Mouse (Mus musculus) limb, embryonic 13.5 days (tissue): ENCODE data around the gene Opalin. TPM values are rescaled to one million over a fixed set of nuclear protein-coding genes. Genes with fewer than 3 reads are reported as not detected.

ENCODE experiments used
- ATAC-seq: fragments of 200-750 bp; cut with Nextera tagmentation; 2 replicates; pipeline ENCODE4 v1.8.0; 2017; ENCODE audit warnings: low read depth, moderate number of reproducible peaks, moderate TSS enrichment; ENCODE audit not compliant: low FRiP score
- H3K27ac ChIP-seq: fragments of 300-500 bp; sonication (generic); 2 replicates; pipeline ENCODE4 v1.5.1; 2015; ENCODE audit warnings: inconsistent platforms, mild to moderate bottlenecking, moderate library complexity
- H3K27me3 ChIP-seq: fragments of 300-500 bp; sonication (generic); 2 replicates; pipeline ENCODE4 v1.6.1; 2015; ENCODE audit warnings: mild to moderate bottlenecking, inconsistent platforms
- H3K36me3 ChIP-seq: fragments of 300-500 bp; sonication (generic); 2 replicates; pipeline ENCODE4 v1.6.1; 2015; ENCODE audit warnings: inconsistent platforms, mild to moderate bottlenecking, moderate library complexity
- H3K4me1 ChIP-seq: fragments of 300-500 bp; sonication (generic); 2 replicates; pipeline ENCODE4 v1.6.1; 2015; ENCODE audit warnings: inconsistent platforms
- H3K4me2 ChIP-seq: fragments of 300-500 bp; sonication (generic); replicated peaks from 2 replicates; pipeline ENCODE4 v1.6.1; 2015; ENCODE audit warnings: inconsistent platforms, mild to moderate bottlenecking, moderate library complexity
- H3K4me3 ChIP-seq: fragments of 300-500 bp; sonication (generic); 2 replicates; pipeline ENCODE4 v1.5.1; 2015; ENCODE audit warnings: moderate library complexity, mild to moderate bottlenecking, inconsistent platforms
- H3K9ac ChIP-seq: fragments of 300-500 bp; sonication (generic); 2 replicates; pipeline ENCODE4 v1.6.1; 2015; ENCODE audit warnings: mild to moderate bottlenecking, inconsistent platforms
- H3K9me3 ChIP-seq: fragments of 300-500 bp; sonication (generic); 2 replicates; pipeline ENCODE4 v1.6.1; 2016; ENCODE audit warnings: inconsistent platforms
- WGBS: fragments of 180-500 bp; shearing (Covaris S2); methylation state at CpG from one replicate; pipeline ENCODE4 v1.1.7; 2015; 5-methylcytosine and 5-hydroxymethylcytosine counted together
- polyA plus RNA-seq: library from polyadenylated mRNA; unstranded; fragments of >200 nt; fragmentation: Nextera tagmentation; extraction: Ambion mirVana; gene quantifications from 2 replicates; pipeline ENCODE4 v1.2.1, GENCODE M21; 2015

Gene Opalin
- not detected in 2 replicates for polyA plus RNA-seq

GRCm38 (mm10) chr19:41076906-41077305 is at the start of gene Opalin:
TSS of gene Opalin (minus strand) at chr19:41077113.
- no peak for ATAC-seq
- Histone ChIP-seq H3K4me3 (no peak within 1 kb of the TSS), H3K9ac (no peak within 1 kb of the TSS), H3K36me3 (no peaks in the 10 kb centered on the region), H3K27ac (no peak within 1 kb of the TSS), H3K9me3 (no peaks in the 10 kb centered on the region), H3K4me1 (no peaks in the 10 kb centered on the region), H3K4me2 (no peak within 1 kb of the TSS), H3K27me3 (no peaks in the 10 kb centered on the region)
- 85% methylated on average over 3 of the region's 3 CpGs for WGBS

GRCm38 (mm10) chr19:41123009-41123408 is 46.1 kb upstream of the Opalin start:
- Histone ChIP-seq H3K9ac (no peak overlapping the region), H3K27ac (no peak overlapping the region), H3K4me1 (peaks cover 24% of the 10 kb centered on the region), H3K4me3 (no peak overlapping the region), H3K4me2 (no peak overlapping the region), H3K27me3 (no peaks in the 10 kb centered on the region), H3K36me3 (no peaks in the 10 kb centered on the region), H3K9me3 (no peaks in the 10 kb centered on the region)
- no peak; the same call in 1 of the 2 replicates for ATAC-seq
- WGBS, result 13% methylated on average over 3 of the region's 3 CpGs

- H3K27me3 ChIP-seq, result no peaks in the 10 kb centered on the region
- no peak for ATAC-seq
- no peak overlapping the region for H3K9ac ChIP-seq
- H3K4me1 ChIP-seq, result peaks cover 24% of the 10 kb centered on the region
- 90% methylated on average over 13 of the region's 13 CpGs for WGBS
- no peaks in the 10 kb centered on the region for H3K36me3 ChIP-seq
- no peak overlapping the region for H3K4me2 ChIP-seq
- no peak overlapping the region for H3K4me3 ChIP-seq
- no peak overlapping the region for H3K27ac ChIP-seq
- no peaks in the 10 kb centered on the region for H3K9me3 ChIP-seq
Observed at GRCm38 (mm10) chr19:41119924-41120323, 43.0 kb upstream of the Opalin start.

- Histone ChIP-seq H3K27me3 (0 out of 2 replicates have a peak, but pooled peaks cover 3% of the 10 kb centered on the region), H3K4me3 (no peak overlapping the region), H3K27ac (no peak overlapping the region), H3K9ac (no peak overlapping the region), H3K4me2 (no peak overlapping the region), H3K4me1 (peaks cover 23% of the 10 kb centered on the region), H3K9me3 (no peaks in the 10 kb centered on the region), H3K36me3 (no peaks in the 10 kb centered on the region)
- peak; percentile 42; the same call in 1 of the 2 replicates for ATAC-seq
- 36% methylated on average over 6 of the region's 6 CpGs for WGBS
Observed at GRCm38 (mm10) chr19:41118346-41118745, 41.4 kb upstream of the Opalin start.

GRCm38 (mm10) chr19:41117334-41117733 is 40.4 kb upstream of the Opalin start:
- Histone ChIP-seq H3K36me3 (no peaks in the 10 kb centered on the region), H3K9ac (no peak overlapping the region), H3K4me1 (peaks cover 22% of the 10 kb centered on the region), H3K4me2 (no peak overlapping the region), H3K9me3 (no peaks in the 10 kb centered on the region), H3K27me3 (0 out of 2 replicates have a peak, but pooled peaks cover 3% of the 10 kb centered on the region), H3K4me3 (no peak overlapping the region), H3K27ac (no peak overlapping the region)
- WGBS, result 83% methylated on average over 4 of the region's 4 CpGs
- no peak for ATAC-seq

- no peak overlapping the region for H3K4me2 ChIP-seq
- no peak overlapping the region for H3K9ac ChIP-seq
- peaks cover 25% of the 10 kb centered on the region for H3K4me1 ChIP-seq
- H3K4me3 ChIP-seq, result no peak overlapping the region
- H3K27ac ChIP-seq, result no peak overlapping the region
- peak; percentile 18; the same call in 1 of the 2 replicates for ATAC-seq
- WGBS, result 28% methylated on average over 5 of the region's 5 CpGs
- 0 out of 2 replicates have a peak, but pooled peaks cover 7% of the 10 kb centered on the region for H3K27me3 ChIP-seq
- H3K36me3 ChIP-seq, result no peaks in the 10 kb centered on the region
- H3K9me3 ChIP-seq, result no peaks in the 10 kb centered on the region
Observed at GRCm38 (mm10) chr19:41114611-41115010, 37.7 kb upstream of the Opalin start.

- Histone ChIP-seq H3K4me3 (no peak overlapping the region), H3K9ac (no peak overlapping the region), H3K27ac (no peak overlapping the region), H3K9me3 (no peaks in the 10 kb centered on the region), H3K36me3 (no peaks in the 10 kb centered on the region), H3K4me1 (peaks cover 30% of the 10 kb centered on the region), H3K4me2 (no peak overlapping the region), H3K27me3 (0 out of 2 replicates have a peak, but pooled peaks cover 7% of the 10 kb centered on the region)
- no peak for ATAC-seq
- WGBS, result 77% methylated on average over 17 of the region's 17 CpGs
Observed at GRCm38 (mm10) chr19:41113911-41114531, 37.1 kb upstream of the Opalin start.

GRCm38 (mm10) chr19:41112609-41113008 is 35.7 kb upstream of the Opalin start:
- WGBS, result 15% methylated on average over 6 of the region's 6 CpGs
- 0 out of 2 replicates have a peak, but pooled peaks cover 7% of the 10 kb centered on the region for H3K27me3 ChIP-seq
- no peak overlapping the region for H3K4me3 ChIP-seq

GRCm38 (mm10) chr19:41109991-41110390 is 33.1 kb upstream of the Opalin start:
- no peak overlapping the region for H3K4me2 ChIP-seq
- WGBS, result 38% methylated on average over 5 of the region's 5 CpGs
- H3K9ac ChIP-seq, result no peak overlapping the region
- H3K4me3 ChIP-seq, result no peak overlapping the region
- H3K36me3 ChIP-seq, result no peaks in the 10 kb centered on the region
- ATAC-seq, result no peak
- peaks cover 31% of the 10 kb centered on the region for H3K4me1 ChIP-seq
- H3K27me3 ChIP-seq, result peaks cover 7% of the 10 kb centered on the region; the same call in 1 of the 2 replicates
- no peak overlapping the region for H3K27ac ChIP-seq
- H3K9me3 ChIP-seq, result no peaks in the 10 kb centered on the region

More at GRCm38 (mm10) chr19:41112609-41113008, 35.7 kb upstream of the Opalin start:
- Histone ChIP-seq H3K4me1 (peaks cover 25% of the 10 kb centered on the region), H3K36me3 (no peaks in the 10 kb centered on the region), H3K4me2 (0 out of 2 replicates have a peak overlapping the region, but pooled peaks have one; percentile 10), H3K9ac (no peak overlapping the region), H3K9me3 (no peaks in the 10 kb centered on the region), H3K27ac (no peak overlapping the region)
- no peak for ATAC-seq

- H3K27me3 ChIP-seq, result peaks cover 7% of the 10 kb centered on the region; the same call in 1 of the 2 replicates
- no peak overlapping the region for H3K9ac ChIP-seq
- H3K27ac ChIP-seq, result no peak overlapping the region
- no peak overlapping the region for H3K4me2 ChIP-seq
- H3K4me3 ChIP-seq, result no peak overlapping the region
- no peak for ATAC-seq
- no peaks in the 10 kb centered on the region for H3K36me3 ChIP-seq
- WGBS, result 66% methylated on average over 8 of the region's 8 CpGs
- peaks cover 27% of the 10 kb centered on the region for H3K4me1 ChIP-seq
- no peaks in the 10 kb centered on the region for H3K9me3 ChIP-seq
Observed at GRCm38 (mm10) chr19:41109496-41109895, 32.6 kb upstream of the Opalin start.

- peaks cover 26% of the 10 kb centered on the region for H3K4me1 ChIP-seq
- no peak overlapping the region for H3K4me2 ChIP-seq
- no peaks in the 10 kb centered on the region for H3K9me3 ChIP-seq
- ATAC-seq, result no peak
- H3K36me3 ChIP-seq, result no peaks in the 10 kb centered on the region
- 87% methylated on average over 7 of the region's 7 CpGs for WGBS
- no peak overlapping the region for H3K27ac ChIP-seq
- no peak overlapping the region for H3K4me3 ChIP-seq
- H3K9ac ChIP-seq, result no peak overlapping the region
- H3K27me3 ChIP-seq, result peaks cover 4% of the 10 kb centered on the region; the same call in 1 of the 2 replicates
Observed at GRCm38 (mm10) chr19:41108666-41109065, 31.8 kb upstream of the Opalin start.

- no peaks in the 10 kb centered on the region for H3K9me3 ChIP-seq
- no peak overlapping the region for H3K4me3 ChIP-seq
- H3K4me1 ChIP-seq, result peaks cover 21% of the 10 kb centered on the region
- H3K27ac ChIP-seq, result no peak overlapping the region
- no peak overlapping the region for H3K4me2 ChIP-seq
- H3K27me3 ChIP-seq, result peaks cover 4% of the 10 kb centered on the region; the same call in 1 of the 2 replicates
- no peak overlapping the region for H3K9ac ChIP-seq
- no peaks in the 10 kb centered on the region for H3K36me3 ChIP-seq
- ATAC-seq, result peak; percentile 39
- WGBS, result 35% methylated on average over 8 of the region's 8 CpGs
Observed at GRCm38 (mm10) chr19:41107530-41107929, 30.6 kb upstream of the Opalin start.
